Mouse (Mus musculus) neural tube, embryonic 14.5 days (tissue): ENCODE measurements at regions not wholly inside any gene's neighbourhood (a gene's known extent, or its start where the extent isn't known, plus 50 kb on each side); places are given as distances from the start of the nearest gene placed in this dataset.

Experiments
- ATAC-seq: fragments of 200-750 bp; cut with Nextera tagmentation; 2 replicates; pipeline ENCODE4 v1.8.0; 2017; ENCODE audit warnings: low read depth, mild to moderate bottlenecking, moderate TSS enrichment, moderate library complexity
- H3K27ac ChIP-seq: fragments of 300-500 bp; sonication (generic); 2 replicates; pipeline ENCODE4 v1.5.1; 2014; ENCODE audit warnings: low read depth, mild to moderate bottlenecking, control low read depth, low read length, moderate library complexity, mixed read lengths
- H3K27me3 ChIP-seq: fragments of 300-500 bp; sonication (generic); 2 replicates; pipeline ENCODE4 v1.6.1; 2014; ENCODE audit warnings: low read length; ENCODE audit not compliant: control insufficient read depth, insufficient read depth
- H3K36me3 ChIP-seq: fragments of 300-500 bp; sonication (generic); 2 replicates; pipeline ENCODE4 v1.6.1; 2014; ENCODE audit warnings: low read length, mixed read lengths; ENCODE audit not compliant: control insufficient read depth, insufficient read depth
- H3K4me1 ChIP-seq: fragments of 300-500 bp; sonication (generic); 2 replicates; pipeline ENCODE4 v1.6.1; 2014; ENCODE audit warnings: low read length; ENCODE audit not compliant: control insufficient read depth, insufficient read depth
- H3K4me2 ChIP-seq: fragments of 300-500 bp; sonication (generic); 2 replicates; pipeline ENCODE4 v1.6.1; 2014; ENCODE audit warnings: mild to moderate bottlenecking, low read depth, low read length, control low read depth
- H3K4me3 ChIP-seq: fragments of 300-500 bp; sonication (generic); 2 replicates; pipeline ENCODE4 v1.5.1; 2014; ENCODE audit warnings: low read depth, low read length, control low read depth, mixed read lengths
- H3K9ac ChIP-seq: fragments of 300-500 bp; sonication (generic); replicated peaks from 2 replicates; pipeline ENCODE4 v1.6.1; 2014; ENCODE audit warnings: low read depth, mild to moderate bottlenecking, control low read depth, low read length, mixed read lengths
- H3K9me3 ChIP-seq: fragments of 300-500 bp; sonication (generic); 2 replicates; pipeline ENCODE4 v1.6.1; 2016; ENCODE audit warnings: low read length; ENCODE audit not compliant: control insufficient read depth
- WGBS: fragments of 180-500 bp; shearing (Covaris S2); extraction: QIAGEN DNeasy Blood & Tissue Kit; methylation state at CpG from one replicate; pipeline ENCODE4 v1.1.7; 2014; 5-methylcytosine and 5-hydroxymethylcytosine counted together

GRCm38 (mm10) chr5:118815783-118816182 lies 255.3 kb downstream of the Med13l start:
- WGBS, result 82% methylated on average over 5 of the region's 5 CpGs
- H3K36me3 ChIP-seq, result no peaks in the 10 kb centered on the region
- H3K4me2 ChIP-seq, result no peak overlapping the region
- no peak overlapping the region for H3K27ac ChIP-seq
- no peak for ATAC-seq
- no peak overlapping the region for H3K4me3 ChIP-seq
- H3K9ac ChIP-seq, result no peak overlapping the region
- H3K9me3 ChIP-seq, result no peaks in the 10 kb centered on the region
- H3K4me1 ChIP-seq, result no peaks in the 10 kb centered on the region
- H3K27me3 ChIP-seq, result no peaks in the 10 kb centered on the region

GRCm38 (mm10) chr5:118818294-118818693 lies 257.8 kb downstream of the Med13l start:
- no peaks in the 10 kb centered on the region for H3K4me1 ChIP-seq
- ATAC-seq, result no peak
- no peak overlapping the region for H3K4me3 ChIP-seq
- H3K27ac ChIP-seq, result no peak overlapping the region
- H3K36me3 ChIP-seq, result no peaks in the 10 kb centered on the region
- no peak overlapping the region for H3K9ac ChIP-seq
- H3K27me3 ChIP-seq, result no peaks in the 10 kb centered on the region
- H3K9me3 ChIP-seq, result no peaks in the 10 kb centered on the region
- no peak overlapping the region for H3K4me2 ChIP-seq
- whole genome bisulfite sequencing, result 16% methylated on average over 7 of the region's 7 CpGs

GRCm38 (mm10) chr5:118824791-118825190 lies 264.3 kb downstream of the Med13l start:
- H3K4me1 ChIP-seq, result no peaks in the 10 kb centered on the region
- no peaks in the 10 kb centered on the region for H3K9me3 ChIP-seq
- no peak overlapping the region for H3K9ac ChIP-seq
- WGBS, result 89% methylated on average over 10 of the region's 10 CpGs
- ATAC-seq, result no peak
- H3K36me3 ChIP-seq, result no peaks in the 10 kb centered on the region
- H3K27me3 ChIP-seq, result no peaks in the 10 kb centered on the region
- H3K27ac ChIP-seq, result no peak overlapping the region
- no peak overlapping the region for H3K4me2 ChIP-seq
- no peak overlapping the region for H3K4me3 ChIP-seq

- ATAC-seq, result no peak
- Histone ChIP-seq H3K4me3 (no peak overlapping the region), H3K9ac (no peak overlapping the region), H3K27me3 (no peaks in the 10 kb centered on the region), H3K4me1 (no peaks in the 10 kb centered on the region), H3K9me3 (no peaks in the 10 kb centered on the region), H3K4me2 (no peak overlapping the region), H3K36me3 (no peaks in the 10 kb centered on the region), H3K27ac (no peak overlapping the region)
- WGBS, result 20% methylated on average over 14 of the region's 14 CpGs
These were observed 268.7 kb downstream of the Med13l start for GRCm38 (mm10) chr5:118829031-118829698.

- ATAC-seq, result no peak
- Histone ChIP-seq H3K9ac (no peak overlapping the region), H3K4me2 (no peak overlapping the region), H3K36me3 (no peaks in the 10 kb centered on the region), H3K4me3 (no peak overlapping the region), H3K4me1 (no peaks in the 10 kb centered on the region), H3K9me3 (no peaks in the 10 kb centered on the region), H3K27ac (no peak overlapping the region), H3K27me3 (no peaks in the 10 kb centered on the region)
- 17% methylated on average over 6 of the region's 6 CpGs for WGBS
These were observed 272.2 kb downstream of the Med13l start for GRCm38 (mm10) chr5:118832701-118833100.

GRCm38 (mm10) chr5:118834129-118834528 lies 273.6 kb downstream of the Med13l start:
- WGBS, result 98% methylated on average over 5 of the region's 5 CpGs
- Histone ChIP-seq H3K9ac (no peak overlapping the region), H3K27me3 (no peaks in the 10 kb centered on the region), H3K4me3 (no peak overlapping the region), H3K4me1 (no peaks in the 10 kb centered on the region), H3K4me2 (no peak overlapping the region), H3K27ac (no peak overlapping the region), H3K36me3 (no peaks in the 10 kb centered on the region), H3K9me3 (no peaks in the 10 kb centered on the region)
- no peak for ATAC-seq

GRCm38 (mm10) chr5:118837001-118837400 lies 276.5 kb downstream of the Med13l start:
- no peak overlapping the region for H3K4me2 ChIP-seq
- no peaks in the 10 kb centered on the region for H3K27me3 ChIP-seq
- 56% methylated on average over 1 of the region's 1 CpGs for WGBS
- no peaks in the 10 kb centered on the region for H3K4me1 ChIP-seq
- no peak overlapping the region for H3K27ac ChIP-seq
- H3K36me3 ChIP-seq, result no peaks in the 10 kb centered on the region
- no peaks in the 10 kb centered on the region for H3K9me3 ChIP-seq
- no peak overlapping the region for H3K9ac ChIP-seq
- no peak for ATAC-seq
- H3K4me3 ChIP-seq, result no peak overlapping the region

- 83% methylated on average over 7 of the region's 7 CpGs for WGBS
- ATAC-seq, result no peak
These were observed 277.9 kb downstream of the Med13l start for GRCm38 (mm10) chr5:118838421-118838820.

GRCm38 (mm10) chr5:118839916-118840315 lies 279.4 kb downstream of the Med13l start:
- Histone ChIP-seq H3K27me3 (no peaks in the 10 kb centered on the region), H3K9ac (no peak overlapping the region), H3K9me3 (no peaks in the 10 kb centered on the region), H3K4me2 (no peak overlapping the region), H3K27ac (no peak overlapping the region), H3K4me1 (no peaks in the 10 kb centered on the region), H3K36me3 (no peaks in the 10 kb centered on the region), H3K4me3 (no peak overlapping the region)
- ATAC-seq, result no peak
- WGBS, result 75% methylated on average over 5 of the region's 5 CpGs

More at GRCm38 (mm10) chr5:118838421-118838820, 277.9 kb downstream of the Med13l start:
- Histone ChIP-seq H3K27ac (no peak overlapping the region), H3K4me3 (no peak overlapping the region), H3K27me3 (no peaks in the 10 kb centered on the region), H3K9me3 (no peaks in the 10 kb centered on the region), H3K4me2 (no peak overlapping the region), H3K9ac (no peak overlapping the region), H3K36me3 (no peaks in the 10 kb centered on the region), H3K4me1 (no peaks in the 10 kb centered on the region)
